Mouse (Mus musculus): Measurements from ENCODE around the gene 2210016L21Rik.

The 2210016L21Rik gene

DNA sequence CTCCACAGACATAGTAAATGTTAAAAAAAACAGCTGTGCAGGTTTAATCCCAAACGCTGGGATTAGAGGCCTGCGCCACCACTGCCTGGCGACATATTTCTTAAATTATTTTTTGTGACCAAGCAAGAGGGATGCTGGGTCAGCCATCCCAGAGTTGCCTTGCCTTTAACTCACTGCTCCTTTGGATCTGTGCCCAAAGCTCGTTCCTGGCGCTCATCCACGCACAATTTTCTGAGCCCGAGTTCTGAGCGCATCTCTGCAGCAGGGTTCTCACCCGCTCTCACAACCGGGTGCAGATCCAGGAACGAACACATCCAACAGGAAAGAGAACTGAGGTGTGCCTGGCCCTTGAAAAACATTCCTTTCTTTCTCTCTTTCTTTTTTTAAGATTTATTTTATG is 36.5 kb downstream of the 2210016L21Rik start:
- DNase-seq (ENCODE audit: low spot score in 2 of 2): no peak

DNA sequence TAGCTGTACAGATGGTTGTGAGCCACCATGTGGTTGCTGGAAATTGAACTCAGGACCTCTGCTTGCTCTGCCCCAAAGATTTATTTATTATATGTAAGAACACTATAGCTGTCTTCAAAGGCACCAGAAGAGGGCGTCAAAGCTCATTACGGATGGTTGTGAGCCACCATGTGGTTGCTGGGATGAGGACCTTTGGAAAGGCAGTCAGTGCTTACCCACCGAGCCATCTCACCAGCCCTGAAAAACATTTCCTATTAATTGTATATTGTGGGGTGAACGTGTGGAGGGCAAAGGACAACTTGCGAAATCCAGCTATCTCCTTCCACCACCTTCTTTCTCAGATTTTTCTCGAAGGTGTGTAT is 36.9 kb downstream of the 2210016L21Rik start:
- DNase-seq (ENCODE audit: low spot score in 2 of 2): no peak

DNA sequence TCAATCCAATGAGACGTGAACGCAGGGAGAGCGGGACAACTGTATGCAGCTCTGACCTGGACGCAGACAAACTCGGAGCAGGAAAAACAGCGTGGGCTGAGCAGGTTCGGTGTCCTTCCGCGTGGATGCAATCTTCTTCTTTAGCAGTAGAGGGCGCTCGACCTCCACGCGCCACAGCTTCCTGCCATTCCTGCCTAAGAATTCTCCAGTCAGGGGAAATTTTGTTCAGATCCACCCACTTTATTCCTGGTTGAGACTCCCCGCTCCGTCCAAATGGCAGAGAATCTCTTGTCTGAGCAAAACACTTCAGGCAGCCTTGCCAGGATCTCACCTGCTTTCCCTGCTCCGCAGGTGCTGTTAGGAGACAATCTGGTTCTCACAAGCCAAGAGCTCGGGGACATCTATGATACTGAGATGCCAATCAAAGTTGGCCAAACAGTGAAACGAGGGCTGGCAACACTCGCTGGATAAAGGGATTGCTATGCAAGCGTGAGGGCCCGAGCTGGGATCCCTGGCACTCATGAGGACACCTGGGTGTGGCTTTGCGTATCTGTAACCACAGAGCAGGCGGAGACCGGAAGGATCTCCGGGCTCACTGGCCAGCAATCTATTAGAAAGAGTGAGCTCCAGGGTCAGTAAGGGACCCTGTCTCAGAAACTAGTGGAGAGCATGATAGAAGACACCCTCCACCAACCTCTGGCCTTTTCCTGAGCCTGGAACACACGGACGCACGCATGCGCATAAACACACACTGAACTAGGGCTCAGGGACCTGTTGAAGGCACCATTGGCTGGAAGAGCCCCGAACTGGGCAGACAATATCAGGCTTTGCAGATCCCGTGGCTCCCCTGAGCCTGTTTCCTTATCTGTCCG is 37.5 kb downstream of the 2210016L21Rik start:
- DNase-seq (ENCODE audit: low spot score in 2 of 2): peak; percentile 45 to 74

DNA sequence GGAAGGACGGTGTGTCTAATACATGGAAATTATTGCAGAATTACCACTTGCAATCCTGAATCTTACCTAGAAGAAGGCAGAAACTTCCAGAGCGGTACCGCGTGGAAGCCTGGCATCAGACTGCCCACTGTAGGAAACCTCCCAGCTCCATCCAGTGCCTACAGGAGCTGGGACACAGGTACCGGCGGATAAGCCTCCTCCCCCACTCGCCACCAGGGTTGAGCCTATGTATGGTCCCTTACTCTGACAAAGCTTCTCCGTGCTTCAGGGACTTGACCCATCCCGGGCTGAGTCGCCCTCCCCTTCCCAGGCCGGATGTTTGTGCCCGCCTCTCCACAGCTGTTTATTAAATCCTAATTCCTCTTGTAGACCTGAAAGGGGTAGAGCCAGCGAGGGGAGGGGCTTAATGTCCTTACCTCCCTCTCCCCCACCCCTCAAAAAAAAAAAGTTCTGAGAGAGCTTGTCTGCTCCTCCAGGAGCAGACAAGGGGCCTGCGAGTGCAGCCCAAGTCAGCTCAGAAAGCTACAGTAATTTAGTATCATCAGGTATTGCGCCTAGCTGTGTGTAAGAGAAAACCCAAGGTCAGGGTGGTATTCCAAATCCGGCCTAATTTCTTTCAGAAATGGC is 38.3 kb downstream of the 2210016L21Rik start:
- DNase-seq (ENCODE audit: low spot score in 2 of 2): no peak

DNA sequence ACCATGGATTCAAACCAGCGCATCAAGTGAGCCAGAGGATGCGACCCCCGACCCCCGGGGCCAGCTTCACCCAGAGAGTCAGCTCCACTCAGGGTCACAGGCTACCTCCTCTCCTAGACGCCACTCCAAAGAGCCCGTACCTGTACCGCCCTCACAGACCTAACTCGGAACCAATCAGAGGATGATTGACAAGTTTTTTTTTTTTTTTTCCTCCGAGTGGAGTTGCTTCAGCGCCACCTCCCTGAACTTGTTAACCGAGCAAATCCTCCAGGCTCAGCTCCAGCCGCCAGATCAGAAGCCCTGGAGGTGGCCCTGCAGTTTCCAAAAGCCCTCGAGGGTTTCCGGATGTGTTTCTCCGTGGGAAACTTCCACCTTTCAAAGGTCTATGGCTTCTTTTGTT is 40.0 kb downstream of the 2210016L21Rik start:
- no peak for DNase-seq (ENCODE audit: low spot score in 2 of 2)

DNA sequence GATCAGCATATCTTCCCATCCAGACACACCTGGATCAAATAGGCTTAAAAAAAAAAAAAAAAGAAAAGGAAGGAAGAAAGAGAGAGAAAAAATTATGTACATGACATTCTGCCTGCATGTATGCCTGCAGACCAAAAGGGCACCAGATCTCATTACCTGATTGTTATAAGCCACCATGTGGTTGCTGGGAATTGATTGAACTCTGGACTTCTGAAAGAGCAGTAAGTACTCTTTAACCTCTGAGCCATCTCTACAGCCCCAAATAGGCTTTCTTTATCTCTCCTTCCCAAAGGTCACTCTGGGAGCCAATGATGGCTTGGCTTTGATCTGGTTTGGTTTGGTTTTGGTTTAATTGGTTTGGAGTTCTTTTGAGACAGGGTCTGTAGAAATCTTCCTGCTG is 43.1 kb downstream of the 2210016L21Rik start:
- DNase-seq (ENCODE audit: low spot score in 2 of 2): no peak

DNA sequence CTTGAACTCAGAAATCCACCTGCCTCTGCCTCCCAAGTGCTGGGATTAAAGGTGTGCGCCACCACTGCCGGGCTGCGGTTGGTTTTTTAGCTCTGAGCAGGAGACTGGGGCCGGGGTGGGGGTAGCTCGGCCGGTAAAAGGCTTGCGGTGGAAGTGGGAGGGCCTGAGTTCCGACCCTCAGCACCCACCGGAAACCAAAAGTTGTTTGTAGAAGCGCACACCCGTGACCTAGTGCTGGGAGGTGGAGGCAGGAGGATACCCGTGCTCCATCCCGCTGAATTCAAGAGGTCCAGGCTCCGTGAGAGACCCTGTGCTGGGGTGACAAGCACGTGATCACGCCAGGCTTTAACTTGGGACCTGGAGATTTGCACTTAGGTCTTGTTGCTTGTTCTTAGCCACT is 54.5 kb downstream of the 2210016L21Rik start:
- DNase-seq (ENCODE audit: low spot score in 2 of 2): no peak

DNA sequence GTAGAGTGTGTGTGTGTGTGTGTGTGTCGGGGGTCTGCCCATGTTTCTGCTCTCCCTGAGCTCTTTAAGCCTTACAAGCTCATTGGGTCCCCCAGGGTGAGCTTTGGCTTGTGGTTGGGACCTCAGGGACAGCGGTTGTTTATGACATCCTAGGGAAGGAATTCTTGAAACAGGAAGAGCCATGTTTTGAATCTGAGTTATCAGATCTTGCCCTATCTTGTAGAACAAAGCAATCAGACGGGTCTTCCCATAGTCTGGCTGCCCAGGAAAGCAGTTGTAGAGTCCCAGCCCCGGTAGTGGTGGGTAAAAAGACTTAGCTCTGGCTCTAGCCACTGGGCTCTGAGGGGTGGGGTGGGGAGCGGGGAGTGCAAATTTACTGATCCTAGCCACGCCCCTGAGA is 55.4 kb downstream of the 2210016L21Rik start:
- DNase-seq (ENCODE audit: low spot score in 2 of 2): no peak

Data from frontal cortex, postnatal 10 days (tissue).